ENCODE assay signal across 14 mouse cellular contexts in genomic region chr15:90656521-90656920, GRCm38 (mm10). TPM values are rescaled to one million over a fixed set of nuclear protein-coding genes. Genes with fewer than 3 reads are reported as not detected.
DNase-seq lines count a peak whose midpoint lies in the region; ATAC-seq lines count a peak whose summit lies in the region.
"Had no signal": no experiment of that assay in that cellular context is flagged by ENCODE, and none has a peak within 500 bp of the region (broad histone marks: within the 10 kb centered on the region; RNA-seq: fewer than 3 reads in every experiment).

No protein-coding gene starts in this region.

- H3K4me2 ChIP-seq in hindbrain, embryonic 16.5 days (ENCODE audit: low read length): no peak overlapping the region
- H3K4me2 ChIP-seq: midbrain, embryonic 15.5 days; neural tube, embryonic 13.5 days had no signal

- H3K27ac ChIP-seq in hindbrain, embryonic 16.5 days (ENCODE audit: low read depth, low read length): no peak overlapping the region
- no peak overlapping the region for H3K27ac ChIP-seq in hindbrain, embryonic 10.5 days
- H3K27ac ChIP-seq: macrophage; midbrain, embryonic 15.5 days; neural tube, embryonic 13.5 days had no signal

- H3K27me3 ChIP-seq in hindbrain, embryonic 16.5 days (replicated peaks; ENCODE audit: control insufficient read depth, insufficient read depth, low read length): no peaks in the 10 kb centered on the region
- H3K27me3 ChIP-seq in hindbrain, embryonic 10.5 days (ENCODE audit: insufficient read depth, poor library complexity, severe bottlenecking): no peaks in the 10 kb centered on the region
- H3K27me3 ChIP-seq: midbrain, embryonic 15.5 days; neural tube, embryonic 13.5 days had no signal

- no peak for DNase-seq in hindbrain, embryonic 10.5 days (ENCODE audit: low spot score)
- DNase-seq in urinary bladder, adult 18-20 months (ENCODE audit: low spot score in 2 of 2): peak; percentile 35 to 48
- DNase-seq in urinary bladder, postnatal 10 days (ENCODE audit: low spot score): no peak
- peak; percentile 42 to 55 for DNase-seq in layer of hippocampus, postnatal 10 days (ENCODE audit: low spot score in 2 of 2)
- DNase-seq in urinary bladder, postnatal 36 days (ENCODE audit: low spot score in 2 of 2): peak; percentile 20 to 44
- no peak for DNase-seq in adrenal gland, postnatal 10 days
- no peak for DNase-seq in cerebellum, adult 9-11 months
- DNase-seq: heart, postnatal 36 days; kidney, adult 2 months had no signal

- no peak overlapping the region for H3K4me3 ChIP-seq in hindbrain, embryonic 16.5 days (ENCODE audit: low read length)
- no peak overlapping the region for H3K4me3 ChIP-seq in hindbrain, embryonic 10.5 days
- H3K4me3 ChIP-seq: midbrain, embryonic 15.5 days; neural tube, embryonic 13.5 days had no signal

- 78% methylated on average over 8 of the region's 8 CpGs for WGBS in hindbrain, embryonic 16.5 days
- WGBS in hindbrain, embryonic 10.5 days: 89% methylated on average over 8 of the region's 8 CpGs

- 0 out of 2 replicates have a peak, but pooled peaks have one; percentile 27 for ATAC-seq in hindbrain, embryonic 16.5 days
- ATAC-seq: activated CD4-positive, CD25-positive, alpha-beta regulatory T cell, adult 4 months; midbrain, embryonic 15.5 days had no signal

- H3K36me3 ChIP-seq in hindbrain, embryonic 16.5 days (ENCODE audit: control insufficient read depth, insufficient read depth, low read length): no peaks in the 10 kb centered on the region
- no peaks in the 10 kb centered on the region for H3K36me3 ChIP-seq in hindbrain, embryonic 10.5 days
- H3K36me3 ChIP-seq: midbrain, embryonic 15.5 days; neural tube, embryonic 13.5 days had no signal

- no peaks in the 10 kb centered on the region for H3K9me3 ChIP-seq in hindbrain, embryonic 16.5 days (ENCODE audit: control insufficient read depth, low read length)
- no peaks in the 10 kb centered on the region for H3K9me3 ChIP-seq in hindbrain, embryonic 10.5 days
- H3K9me3 ChIP-seq: midbrain, embryonic 15.5 days; neural tube, embryonic 13.5 days had no signal

- no peak overlapping the region for H3K9ac ChIP-seq in hindbrain, embryonic 16.5 days (ENCODE audit: low read depth, low read length)
- H3K9ac ChIP-seq: midbrain, embryonic 15.5 days; neural tube, embryonic 13.5 days had no signal

- no peaks in the 10 kb centered on the region for H3K4me1 ChIP-seq in hindbrain, embryonic 16.5 days (ENCODE audit: control insufficient read depth, insufficient read depth, low read depth, low read length)
- H3K4me1 ChIP-seq in hindbrain, embryonic 10.5 days (replicated peaks): no peaks in the 10 kb centered on the region
- H3K4me1 ChIP-seq: midbrain, embryonic 15.5 days; neural tube, embryonic 13.5 days had no signal

RNA-seq across cellular contexts. Expression of gene Cpne8, which starts 22.7 kb away (rescaled TPM):
- polyA plus RNA-seq in hindbrain, embryonic 16.5 days (2015; fragmentation: Nextera tagmentation; extraction: Ambion mirVana): 24.0 and 26.4 TPM in 2 replicates
- polyA plus RNA-seq in hindbrain, embryonic 10.5 days (2016; fragmentation: Nextera tagmentation; extraction: Ambion mirVana): 3.8 and 3.9 TPM in 2 replicates
- 10 to 100 TPM; 28.5 to 29.1 TPM for total RNA-seq in layer of hippocampus, postnatal 10 days (2021)
- 10 to 100 TPM in 1 of 2 experiments, 1 to 10 TPM in 1; 8.5 to 10.4 TPM for total RNA-seq in adrenal gland, postnatal 10 days (2021)

Comparison
In these comparisons a context has a peak if more than half of its experiments do, and no peak if none do; other contexts are left out.
1. DNase-seq: peak in urinary bladder, adult 18-20 months (2 of 2), layer of hippocampus, postnatal 10 days (2 of 2) and urinary bladder, postnatal 36 days (2 of 2); none in hindbrain, embryonic 10.5 days (single experiment), urinary bladder, postnatal 10 days (single experiment), adrenal gland, postnatal 10 days (single experiment) and cerebellum, adult 9-11 months (single experiment).